In the genomic region with DNA sequence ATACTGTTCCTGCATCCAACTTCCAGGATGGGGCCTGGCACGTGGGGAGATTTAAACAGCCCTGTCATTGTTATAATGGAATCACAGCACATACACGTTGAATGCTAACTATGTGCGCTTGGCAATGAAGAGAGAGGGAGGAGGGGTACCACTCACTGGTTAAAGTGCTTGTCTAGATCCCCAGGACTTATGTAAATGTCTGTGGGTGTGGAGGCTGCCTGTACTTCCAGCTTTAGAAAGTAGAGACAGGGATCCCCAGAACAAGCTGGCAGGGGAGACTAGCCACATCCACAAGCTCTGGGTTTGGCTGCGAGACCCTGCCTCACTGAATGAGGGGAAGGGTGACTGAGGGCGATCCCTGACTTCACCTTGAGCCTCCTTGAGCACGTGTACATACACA, we compare ENCODE assay signal across 28 mouse cellular contexts.
A peak's percentile ranks its signal among the peaks of the same experiment; 100 is the strongest.
DNase-seq lines count a peak whose midpoint lies in the region; ATAC-seq lines count a peak whose summit lies in the region.
"Had no signal": no experiment of that assay in that cellular context is flagged by ENCODE, and none has a peak within 500 bp of the region (broad histone marks: within the 10 kb centered on the region; RNA-seq: fewer than 3 reads in every experiment).

No protein-coding gene starts in this region.

- WGBS in neural tube, embryonic 15.5 days = 50% methylated on average over 6 of the region's 6 CpGs
- WGBS in limb, embryonic 10.5 days = 77% methylated on average over 6 of the region's 6 CpGs

- DNase-seq in neural tube, embryonic 10.5 days (ENCODE audit: extremely low spot score, low spot score) = no peak
- peak; percentile 36 to 69 for DNase-seq in frontal cortex, adult 2 months (ENCODE audit: extremely low spot score in 1 of 2, low spot score in 1 of 2)
- DNase-seq in left cerebral cortex, postnatal 14 days (ENCODE audit: low spot score in 2 of 2) = peak; percentile 31 to 64
- no peak for DNase-seq in spleen, postnatal 14 days (ENCODE audit: low spot score in 2 of 2)
- DNase-seq in limb, embryonic 10.5 days (ENCODE audit: low spot score) = no peak
- DNase-seq: adrenal gland, adult 2 months; B cell, adult 2 months; cerebellum, adult 2 months; cerebellum, postnatal 36 days; embryo, embryonic 11 days; gastrocnemius, postnatal 25 days; heart, adult 18-20 months; heart, postnatal 10 days; kidney, adult 8-10 months; kidney, postnatal 36 days had no signal

- H3K9ac ChIP-seq in neural tube, embryonic 15.5 days (replicated peaks) = no peak overlapping the region
- H3K9ac ChIP-seq: embryonic facial prominence, embryonic 13.5 days; forebrain, embryonic 12.5 days; heart, embryonic 12.5 days; intestine, embryonic 15.5 days had no signal

- H3K27ac ChIP-seq in neural tube, embryonic 15.5 days (replicated peaks) = 0 out of 2 replicates have a peak overlapping the region, but pooled peaks have one; percentile 23
- H3K27ac ChIP-seq in limb, embryonic 10.5 days = no peak overlapping the region
- H3K27ac ChIP-seq: embryonic facial prominence, embryonic 13.5 days; forebrain, embryonic 12.5 days; hindbrain, embryonic 10.5 days; intestine, embryonic 15.5 days; macrophage; midbrain, embryonic 10.5 days had no signal

- intact Hi-C loops in left cerebral cortex, postnatal 14 days (cut with DNase I) = loop anchor here (10.0 kb wide), 1 partner anchor 111 kb away; no protein-coding TSS in a partner anchor

- no peak overlapping the region for H3K4me2 ChIP-seq in neural tube, embryonic 15.5 days
- H3K4me2 ChIP-seq: embryonic facial prominence, embryonic 13.5 days; forebrain, embryonic 12.5 days; heart, embryonic 12.5 days; intestine, embryonic 15.5 days had no signal

- H3K27me3 ChIP-seq in neural tube, embryonic 15.5 days (replicated peaks) = peaks cover 13% of the 10 kb centered on the region
- H3K27me3 ChIP-seq in limb, embryonic 10.5 days (ENCODE audit: low read depth, poor library complexity, severe bottlenecking) = peaks cover 57% of the 10 kb centered on the region
- H3K27me3 ChIP-seq: CH12.LX; intestine, embryonic 15.5 days had no signal

- no peaks in the 10 kb centered on the region for H3K36me3 ChIP-seq in neural tube, embryonic 15.5 days
- H3K36me3 ChIP-seq in limb, embryonic 10.5 days = no peaks in the 10 kb centered on the region
- H3K36me3 ChIP-seq: embryonic facial prominence, embryonic 13.5 days; forebrain, embryonic 12.5 days; G1E; heart, embryonic 12.5 days; hindbrain, embryonic 10.5 days; intestine, embryonic 15.5 days; midbrain, embryonic 10.5 days had no signal

- H3K9me3 ChIP-seq in neural tube, embryonic 15.5 days (replicated peaks) = no peaks in the 10 kb centered on the region
- no peaks in the 10 kb centered on the region for H3K9me3 ChIP-seq in limb, embryonic 10.5 days (replicated peaks)
- H3K9me3 ChIP-seq: embryonic facial prominence, embryonic 13.5 days; forebrain, embryonic 12.5 days; G1E; heart, embryonic 12.5 days; hindbrain, embryonic 10.5 days; intestine, embryonic 15.5 days; midbrain, embryonic 10.5 days had no signal

- peaks cover 31% of the 10 kb centered on the region for H3K4me1 ChIP-seq in neural tube, embryonic 15.5 days
- peaks cover 20% of the 10 kb centered on the region for H3K4me1 ChIP-seq in limb, embryonic 10.5 days
- H3K4me1 ChIP-seq: intestine, embryonic 15.5 days had no signal

- no peak overlapping the region for H3K4me3 ChIP-seq in neural tube, embryonic 15.5 days (replicated peaks)
- no peak overlapping the region for H3K4me3 ChIP-seq in limb, embryonic 10.5 days
- H3K4me3 ChIP-seq: embryonic facial prominence, embryonic 13.5 days; erythroblast, embryonic 14.5 days; forebrain, embryonic 12.5 days; heart, embryonic 12.5 days; hindbrain, embryonic 10.5 days; intestine, embryonic 15.5 days; midbrain, embryonic 10.5 days had no signal

- ATAC-seq in neural tube, embryonic 15.5 days (ENCODE audit: low FRiP score) = no peak
- ATAC-seq in megakaryocyte, adult 5-6 weeks (ENCODE audit: poor library complexity, severe bottlenecking) = no peak
- ATAC-seq: hindbrain, embryonic 16.5 days; intestine, embryonic 15.5 days had no signal

Comparison
In these comparisons a context has a peak if more than half of its experiments do, and no peak if none do; other contexts are left out.
1. DNase-seq: peak in frontal cortex, adult 2 months (2 of 2) and left cerebral cortex, postnatal 14 days (2 of 2); none in neural tube, embryonic 10.5 days (single experiment), spleen, postnatal 14 days (0 of 2) and limb, embryonic 10.5 days (single experiment).